Mouse (Mus musculus) hindbrain, embryonic 11.5 days (tissue): ENCODE measurements at regions not wholly inside any gene's neighbourhood (a gene's known extent, or its start where the extent isn't known, plus 50 kb on each side); places are given as distances from the start of the nearest gene placed in this dataset.

Source experiments
- ATAC-seq: fragments of 200-750 bp; cut with Nextera tagmentation; 2 replicates; pipeline ENCODE4 v1.8.0; 2017; ENCODE audit warnings: mild to moderate bottlenecking, moderate TSS enrichment, moderate library complexity; ENCODE audit not compliant: low FRiP score
- DNase-seq: peaks from one replicate; pipeline ENCODE4 v3.0.0-alpha.2; 2015; ENCODE audit warnings: low spot score
- H3K27ac ChIP-seq: fragments of 300-500 bp; sonication (generic); 2 replicates; pipeline ENCODE4 v1.5.1; 2014; ENCODE audit warnings: mild to moderate bottlenecking, low read depth, low read length
- H3K27me3 ChIP-seq: fragments of 300-500 bp; sonication (generic); 2 replicates; pipeline ENCODE4 v1.6.1; 2014; ENCODE audit warnings: mild to moderate bottlenecking, low read length, moderate library complexity, mixed read lengths; ENCODE audit not compliant: control insufficient read depth, insufficient read depth
- H3K36me3 ChIP-seq: fragments of 300-500 bp; sonication (generic); 2 replicates; pipeline ENCODE4 v1.6.1; 2014; ENCODE audit warnings: mild to moderate bottlenecking, low read length, moderate library complexity, mixed read lengths; ENCODE audit not compliant: control insufficient read depth, insufficient read depth
- H3K4me1 ChIP-seq: fragments of 300-500 bp; sonication (generic); replicated peaks from 2 replicates; pipeline ENCODE4 v1.6.1; 2014; ENCODE audit warnings: low read length, mixed read lengths; ENCODE audit not compliant: control insufficient read depth, insufficient read depth
- H3K4me2 ChIP-seq: fragments of 300-500 bp; sonication (generic); replicated peaks from 2 replicates; pipeline ENCODE4 v1.6.1; 2014; ENCODE audit warnings: mild to moderate bottlenecking, low read depth, low read length
- H3K4me3 ChIP-seq: fragments of 300-500 bp; sonication (generic); 2 replicates; pipeline ENCODE4 v1.5.1; 2014; ENCODE audit warnings: low read depth, low read length
- H3K9ac ChIP-seq: fragments of 300-500 bp; sonication (generic); 2 replicates; pipeline ENCODE4 v1.6.1; 2014; ENCODE audit warnings: low read depth, low read length
- H3K9me3 ChIP-seq: fragments of 300-500 bp; sonication (generic); 2 replicates; pipeline ENCODE4 v1.6.1; 2016; ENCODE audit warnings: low read length; ENCODE audit not compliant: control insufficient read depth
- WGBS: fragments of 180-500 bp; shearing (Covaris S2); extraction: QIAGEN DNeasy Blood & Tissue Kit; methylation state at CpG from one replicate; pipeline ENCODE4 v1.1.7; 2014; 5-methylcytosine and 5-hydroxymethylcytosine counted together

- H3K4me1 ChIP-seq = 0 out of 2 replicates have a peak, but pooled peaks cover 2% of the 10 kb centered on the region
- H3K27ac ChIP-seq = no peak overlapping the region
- ATAC-seq = no peak
- no peak overlapping the region for H3K4me3 ChIP-seq
- no peak overlapping the region for H3K9ac ChIP-seq
- no peak overlapping the region for H3K4me2 ChIP-seq
- no peak for DNase-seq
- no peaks in the 10 kb centered on the region for H3K27me3 ChIP-seq
- H3K9me3 ChIP-seq = no peaks in the 10 kb centered on the region
- WGBS = 80% methylated on average over 7 of the region's 7 CpGs
- no peaks in the 10 kb centered on the region for H3K36me3 ChIP-seq
Measured at GRCm38 (mm10) chr8:87105106-87105505, 220.0 kb upstream of the N4bp1 start.

- DNase-seq (no peak), ATAC-seq (no peak)
- Histone ChIP-seq H3K36me3 (no peaks in the 10 kb centered on the region), H3K4me3 (no peak overlapping the region), H3K27ac (no peak overlapping the region), H3K9ac (no peak overlapping the region), H3K27me3 (no peaks in the 10 kb centered on the region), H3K9me3 (no peaks in the 10 kb centered on the region), H3K4me1 (no peaks in the 10 kb centered on the region), H3K4me2 (no peak overlapping the region)
- 60% methylated on average over 2 of the region's 2 CpGs for WGBS
Measured at GRCm38 (mm10) chr8:87095211-87095610, 210.2 kb upstream of the N4bp1 start.

- H3K9me3 ChIP-seq = no peaks in the 10 kb centered on the region
- no peak overlapping the region for H3K9ac ChIP-seq
- H3K4me2 ChIP-seq = no peak overlapping the region
- no peak overlapping the region for H3K4me3 ChIP-seq
- H3K27me3 ChIP-seq = no peaks in the 10 kb centered on the region
- DNase-seq (no peak), ATAC-seq (no peak)
- no peaks in the 10 kb centered on the region for H3K36me3 ChIP-seq
- no peaks in the 10 kb centered on the region for H3K4me1 ChIP-seq
- 83% methylated on average over 4 of the region's 4 CpGs for WGBS
- H3K27ac ChIP-seq = no peak overlapping the region
Measured at GRCm38 (mm10) chr8:87094685-87095084, 209.6 kb upstream of the N4bp1 start.

- Histone ChIP-seq H3K27me3 (no peaks in the 10 kb centered on the region), H3K27ac (no peak overlapping the region), H3K9ac (no peak overlapping the region), H3K36me3 (no peaks in the 10 kb centered on the region), H3K4me2 (no peak overlapping the region), H3K9me3 (no peaks in the 10 kb centered on the region), H3K4me1 (no peaks in the 10 kb centered on the region), H3K4me3 (no peak overlapping the region)
- ATAC-seq = no peak
- no peak for DNase-seq
- WGBS = 61% methylated on average over 10 of the region's 10 CpGs
Measured at GRCm38 (mm10) chr8:87093716-87094115, 208.7 kb upstream of the N4bp1 start.

- 71% methylated on average over 5 of the region's 5 CpGs for WGBS
- Histone ChIP-seq H3K4me1 (no peaks in the 10 kb centered on the region), H3K27ac (no peak overlapping the region), H3K4me3 (no peak overlapping the region), H3K27me3 (no peaks in the 10 kb centered on the region), H3K9ac (no peak overlapping the region), H3K36me3 (no peaks in the 10 kb centered on the region), H3K4me2 (no peak overlapping the region), H3K9me3 (no peaks in the 10 kb centered on the region)
- no peak for ATAC-seq
- DNase-seq = no peak
Measured at GRCm38 (mm10) chr8:87093081-87093480, 208.0 kb upstream of the N4bp1 start.

- DNase-seq (peak; percentile 74), ATAC-seq (no peak)
- Histone ChIP-seq H3K36me3 (no peaks in the 10 kb centered on the region), H3K4me1 (no peaks in the 10 kb centered on the region), H3K9me3 (no peaks in the 10 kb centered on the region), H3K4me2 (no peak overlapping the region), H3K27me3 (no peaks in the 10 kb centered on the region), H3K27ac (no peak overlapping the region), H3K9ac (no peak overlapping the region), H3K4me3 (no peak overlapping the region)
- WGBS = 49% methylated on average over 9 of the region's 9 CpGs
Measured at GRCm38 (mm10) chr8:87087451-87088095, 202.5 kb upstream of the N4bp1 start.

GRCm38 (mm10) chr8:87078260-87078659 is 193.2 kb upstream of the N4bp1 start:
- DNase-seq (no peak), ATAC-seq (no peak)
- no peak overlapping the region for H3K4me2 ChIP-seq
- no peak overlapping the region for H3K27ac ChIP-seq
- no peaks in the 10 kb centered on the region for H3K27me3 ChIP-seq
- H3K4me1 ChIP-seq = no peaks in the 10 kb centered on the region
- H3K4me3 ChIP-seq = no peak overlapping the region
- 74% methylated on average over 6 of the region's 6 CpGs for WGBS
- no peaks in the 10 kb centered on the region for H3K9me3 ChIP-seq
- H3K9ac ChIP-seq = no peak overlapping the region
- H3K36me3 ChIP-seq = no peaks in the 10 kb centered on the region

GRCm38 (mm10) chr8:87075921-87076320 is 190.9 kb upstream of the N4bp1 start:
- H3K27ac ChIP-seq = no peak overlapping the region
- no peak overlapping the region for H3K4me3 ChIP-seq
- no peaks in the 10 kb centered on the region for H3K27me3 ChIP-seq
- H3K4me2 ChIP-seq = no peak overlapping the region
- H3K9ac ChIP-seq = no peak overlapping the region
- ATAC-seq = no peak
- no peak for DNase-seq
- H3K36me3 ChIP-seq = no peaks in the 10 kb centered on the region
- H3K4me1 ChIP-seq = no peaks in the 10 kb centered on the region
- 88% methylated on average over 4 of the region's 4 CpGs for WGBS
- H3K9me3 ChIP-seq = no peaks in the 10 kb centered on the region

GRCm38 (mm10) chr8:87071224-87071623 is 186.2 kb upstream of the N4bp1 start:
- ATAC-seq (no peak), DNase-seq (no peak)
- Histone ChIP-seq H3K4me2 (no peak overlapping the region), H3K27me3 (no peaks in the 10 kb centered on the region), H3K9me3 (no peaks in the 10 kb centered on the region), H3K4me3 (no peak overlapping the region), H3K27ac (no peak overlapping the region), H3K9ac (no peak overlapping the region), H3K36me3 (no peaks in the 10 kb centered on the region), H3K4me1 (no peaks in the 10 kb centered on the region)
